Mouse (Mus musculus) leukemia stem cell, adult 10-12 weeks (primary cell): ENCODE measurements around the gene Amacr. TPM values are rescaled to one million over a fixed set of nuclear protein-coding genes. Genes with fewer than 3 reads are reported as not detected.

Source experiments
- polyA plus RNA-seq: library from polyadenylated mRNA; stranded (reverse); fragments of >175 nt; gene quantifications from 2 replicates; pipeline ENCODE4 v1.2.3, GENCODE M21; 2012; ENCODE audit warnings: low replicate concordance

Amacr gene
- 1.0 and 3.1 TPM in 2 replicates for polyA plus RNA-seq

GRCm38 (mm10) chr15:10981377-10982063 lies at the start of gene Amacr:
Gene Amacr, plus strand, starts transcription at chr15:10981756.

GRCm38 (mm10) chr15:10951951-10952759 lies 29.4 kb upstream of the Amacr start, which contains the start of gene C1qtnf3:
Gene C1qtnf3, plus strand, starts transcription at chr15:10952332.

GRCm38 (mm10) chr15:11000421-11000820 lies 18.9 kb downstream of the Amacr start, which contains the start of gene Slc45a2:
Gene Slc45a2, plus strand, starts transcription at chr15:11000721.

GRCm38 (mm10) chr15:11037711-11038110 lies 56.2 kb downstream of the Amacr start, which contains the start of gene Rxfp3:
Gene Rxfp3, minus strand, starts transcription at chr15:11037991.

Other genes starting within 250 kb of the Amacr start
- 0.09 TPM in 1 of 2 replicates, not detected in the other for gene C1qtnf3, start 29.4 kb upstream of the Amacr start, polyA plus RNA-seq
- gene Slc45a2, start 19.0 kb downstream of the Amacr start, polyA plus RNA-seq: not detected in 2 replicates
- not detected in 2 replicates for gene Rxfp3, start 56.2 kb downstream of the Amacr start, polyA plus RNA-seq
- not detected in 2 replicates for gene Adamts12, start 83.0 kb downstream of the Amacr start, polyA plus RNA-seq